Mouse (Mus musculus): Measurements from ENCODE around the gene Tbl3. TPM values are rescaled to one million over a fixed set of nuclear protein-coding genes. Genes with fewer than 3 reads are reported as not detected.
A peak's percentile ranks its signal among the peaks of the same experiment; 100 is the strongest.

The Tbl3 gene
- polyA plus RNA-seq, 1 experiment from 2014 or later: 33.4 TPM

DNA sequence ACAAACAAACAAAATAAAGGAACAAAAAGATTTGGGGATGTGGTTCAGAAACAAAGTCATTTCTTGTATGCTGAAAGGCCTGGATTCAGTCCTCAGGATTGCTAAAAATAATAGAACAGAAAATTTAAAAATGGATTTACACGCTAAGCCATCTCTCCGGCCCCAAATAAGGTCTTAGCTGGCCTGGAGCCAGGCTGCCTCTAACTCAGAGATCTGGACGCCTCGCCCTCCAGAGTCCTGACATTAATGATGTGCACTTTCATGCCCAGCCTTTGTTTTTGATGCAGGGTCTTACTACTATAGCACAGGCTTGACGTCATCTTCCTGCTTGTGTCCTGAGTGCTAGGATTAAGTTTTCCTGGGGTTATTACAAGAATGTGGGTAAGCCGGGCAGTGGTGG, 21.6 kb upstream of the Tbl3 start:
- ATAC-seq: no peak
- TF ChIP-seq EP300 (IDR thresholded peaks at IDR 0.05) (no peak), CTCF (IDR thresholded peaks at IDR 0.05) (no peak)

DNA sequence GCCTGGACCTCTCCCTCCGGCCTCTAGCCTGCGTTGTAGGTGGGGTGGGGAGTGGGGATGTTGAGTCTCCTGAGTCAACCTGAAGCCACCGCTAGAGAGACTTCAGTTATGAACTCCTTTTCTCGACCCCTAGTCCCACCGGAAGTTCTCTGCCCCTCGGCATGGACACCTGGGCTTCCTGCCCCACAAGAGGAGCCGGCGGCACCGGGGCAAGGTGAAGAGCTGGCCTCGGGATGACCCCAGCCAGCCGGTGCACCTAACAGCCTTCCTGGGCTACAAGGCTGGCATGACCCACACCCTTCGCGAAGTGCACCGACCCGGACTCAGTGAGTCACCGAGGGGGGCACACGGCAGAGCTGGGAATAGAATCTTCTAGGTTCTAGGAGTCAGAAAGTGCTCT, 20.7 kb upstream of the Tbl3 start:
- WGBS: 60% methylated on average over 17 of the region's 17 CpGs
- Histone ChIP-seq H3K9me3 (ENCODE audit: low read length) (no peaks in the 10 kb centered on the region), H3K27me3 (replicated peaks; ENCODE audit: insufficient read depth, low read length) (no peaks in the 10 kb centered on the region), H3K4me2 (replicated peaks; ENCODE audit: low read depth, low read length) (no peak overlapping the region), H3K9ac (replicated peaks; ENCODE audit: low read depth) (no peak overlapping the region), H3K36me3 (ENCODE audit: insufficient read depth, low read length) (no peaks in the 10 kb centered on the region), H3K4me1 (ENCODE audit: insufficient read depth, low read depth, low read length) (peaks cover 5% of the 10 kb centered on the region; the same call in 1 of the 2 replicates), H3K4me3 (ENCODE audit: low read depth, low read length) (no peak overlapping the region), H3K27ac (ENCODE audit: low read length) (no peak overlapping the region)
- DNase-seq (ENCODE audit: low spot score) (no peak), ATAC-seq (no peak)
- TF ChIP-seq EP300 (IDR thresholded peaks at IDR 0.05) (no peak), CTCF (IDR thresholded peaks at IDR 0.05) (no peak)

More for the DNA sequence above, 21.6 kb upstream of the Tbl3 start:
- H3K9ac ChIP-seq (replicated peaks; ENCODE audit: low read depth): no peak overlapping the region
- no peak overlapping the region for H3K27ac ChIP-seq (ENCODE audit: low read length)
- no peak overlapping the region for H3K4me2 ChIP-seq (replicated peaks; ENCODE audit: low read depth, low read length)
- H3K4me3 ChIP-seq (ENCODE audit: low read depth, low read length): no peak overlapping the region
- H3K9me3 ChIP-seq (ENCODE audit: low read length): no peaks in the 10 kb centered on the region
- no peak for DNase-seq (ENCODE audit: low spot score)
- H3K36me3 ChIP-seq (ENCODE audit: insufficient read depth, low read length): no peaks in the 10 kb centered on the region
- no peaks in the 10 kb centered on the region for H3K4me1 ChIP-seq (ENCODE audit: insufficient read depth, low read depth, low read length)
- WGBS: 60% methylated on average over 6 of the region's 6 CpGs
- H3K27me3 ChIP-seq (replicated peaks; ENCODE audit: insufficient read depth, low read length): no peaks in the 10 kb centered on the region

DNA sequence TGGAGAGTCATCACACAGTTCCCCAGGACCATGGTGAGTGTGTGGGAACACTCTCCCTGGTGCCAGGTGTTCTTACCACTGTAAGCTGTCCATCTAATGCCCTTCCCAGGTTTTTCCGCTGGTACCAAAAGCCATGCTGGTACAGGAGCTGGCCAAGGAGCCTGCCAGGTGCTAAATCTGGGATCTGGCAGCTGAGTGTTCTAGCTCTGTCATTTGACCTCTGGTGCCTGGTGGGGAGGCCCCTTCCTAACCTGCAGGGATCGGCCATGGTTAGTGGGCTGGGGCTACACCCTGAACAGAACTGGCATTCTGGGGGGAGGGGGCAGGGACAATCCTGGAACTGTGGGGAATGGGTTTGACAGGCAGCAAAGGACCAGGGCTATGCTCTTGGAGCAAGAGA, 20.2 kb upstream of the Tbl3 start, which contains the start of gene Rpl3l:
Gene Rpl3l (plus strand): TSS at position 203 of the 400 bp plus-strand sequence.
- ATAC-seq (no peak), DNase-seq (ENCODE audit: low spot score) (no peak)
- 57% methylated on average over 2 of the region's 2 CpGs for WGBS
- Histone ChIP-seq H3K4me3 (ENCODE audit: low read depth, low read length) (no peak within 1 kb of the TSS), H3K9ac (replicated peaks; ENCODE audit: low read depth) (no peak within 1 kb of the TSS), H3K27ac (ENCODE audit: low read length) (no peak within 1 kb of the TSS), H3K9me3 (ENCODE audit: low read length) (no peaks in the 10 kb centered on the region), H3K27me3 (replicated peaks; ENCODE audit: insufficient read depth, low read length) (no peaks in the 10 kb centered on the region), H3K4me2 (replicated peaks; ENCODE audit: low read depth, low read length) (no peak within 1 kb of the TSS), H3K36me3 (ENCODE audit: insufficient read depth, low read length) (no peaks in the 10 kb centered on the region), H3K4me1 (ENCODE audit: insufficient read depth, low read depth, low read length) (peaks cover 7% of the 10 kb centered on the region; the same call in 1 of the 2 replicates)
- TF ChIP-seq EP300 (IDR thresholded peaks at IDR 0.05) (no peak), CTCF (IDR thresholded peaks at IDR 0.05) (no peak)

DNA sequence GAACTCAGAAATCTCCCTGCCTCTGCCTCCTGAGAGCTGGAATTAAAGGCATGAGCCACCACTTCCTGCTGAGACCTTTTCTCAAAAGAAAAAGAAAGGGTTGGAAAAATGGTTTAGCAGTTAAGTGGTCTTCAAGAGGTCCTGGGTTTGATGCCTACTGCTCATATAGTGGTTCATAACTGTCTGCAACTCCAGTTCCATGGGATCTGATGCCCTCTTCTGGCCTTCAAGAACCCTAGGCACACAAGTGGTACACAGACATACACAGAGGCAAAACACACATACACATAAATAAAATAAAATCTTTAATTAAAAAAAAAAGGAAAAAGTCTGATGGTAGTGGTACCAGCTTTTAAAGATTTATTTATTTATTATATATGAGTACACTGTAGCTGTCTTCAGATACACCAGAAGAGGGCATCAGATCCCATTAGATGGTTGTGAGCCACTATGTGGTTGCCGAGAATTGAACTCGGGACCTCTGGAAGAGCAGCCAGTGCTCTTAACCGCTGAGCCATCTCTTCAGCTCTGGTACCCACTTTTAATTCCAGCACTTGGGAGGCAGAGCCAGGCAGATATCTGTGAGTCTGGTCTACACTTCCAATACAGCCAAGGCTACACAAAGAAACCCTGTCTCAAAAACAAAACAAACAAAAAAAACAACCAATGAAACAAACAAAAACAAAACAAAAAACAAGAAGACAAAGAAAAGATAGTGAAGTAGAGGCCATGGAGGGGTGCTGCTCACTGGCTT, 18.4 kb upstream of the Tbl3 start:
- Histone ChIP-seq H3K4me3 (ENCODE audit: low read depth, low read length) (no peak overlapping the region), H3K27ac (ENCODE audit: low read length) (no peak overlapping the region), H3K9ac (replicated peaks; ENCODE audit: low read depth) (no peak overlapping the region), H3K4me2 (replicated peaks; ENCODE audit: low read depth, low read length) (no peak overlapping the region), H3K4me1 (ENCODE audit: insufficient read depth, low read depth, low read length) (peaks cover 7% of the 10 kb centered on the region; the same call in 1 of the 2 replicates), H3K9me3 (ENCODE audit: low read length) (no peaks in the 10 kb centered on the region), H3K27me3 (replicated peaks; ENCODE audit: insufficient read depth, low read length) (no peaks in the 10 kb centered on the region), H3K36me3 (ENCODE audit: insufficient read depth, low read length) (peaks cover 11% of the 10 kb centered on the region; the same call in 1 of the 2 replicates)
- WGBS: 71% methylated on average over 3 of the region's 3 CpGs
- TF ChIP-seq CTCF (IDR thresholded peaks at IDR 0.05) (no peak), EP300 (IDR thresholded peaks at IDR 0.05) (no peak)
- DNase-seq (ENCODE audit: low spot score) (no peak), ATAC-seq (no peak)

DNA sequence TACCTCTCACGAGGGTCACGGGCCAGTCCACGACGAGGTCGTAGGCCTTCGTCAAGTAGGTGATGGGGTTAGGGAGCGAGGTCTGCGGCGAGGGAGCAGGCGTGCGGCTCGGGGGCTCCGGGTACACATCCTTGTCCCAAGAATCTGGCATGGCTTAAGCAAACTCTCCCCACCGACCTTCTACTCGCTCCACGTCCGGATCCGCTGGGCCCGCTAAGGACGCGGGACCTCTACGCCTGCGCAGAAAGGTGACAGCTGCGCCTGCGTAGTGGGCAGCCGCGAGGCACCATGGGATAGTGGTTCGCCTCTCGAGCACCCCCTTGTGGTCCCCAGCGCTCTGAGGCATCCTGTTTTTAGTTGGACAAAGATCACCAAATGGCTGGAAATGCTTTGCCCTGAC, 16.7 kb upstream of the Tbl3 start, which contains the start of gene Ndufb10:
Gene Ndufb10 (minus strand): TSS at position 295 of the 400 bp plus-strand sequence.
- Histone ChIP-seq H3K9ac (replicated peaks; ENCODE audit: low read depth) (peak within 1 kb of the TSS; percentile 92), H3K36me3 (ENCODE audit: insufficient read depth, low read length) (peaks cover 11% of the 10 kb centered on the region; the same call in 1 of the 2 replicates), H3K4me1 (ENCODE audit: insufficient read depth, low read depth, low read length) (peaks cover 7% of the 10 kb centered on the region; the same call in 1 of the 2 replicates), H3K4me3 (ENCODE audit: low read depth, low read length) (peak within 1 kb of the TSS; percentile 62), H3K9me3 (ENCODE audit: low read length) (no peaks in the 10 kb centered on the region), H3K27ac (ENCODE audit: low read length) (peak within 1 kb of the TSS; percentile 86), H3K4me2 (replicated peaks; ENCODE audit: low read depth, low read length) (peak within 1 kb of the TSS; percentile 91), H3K27me3 (replicated peaks; ENCODE audit: insufficient read depth, low read length) (no peaks in the 10 kb centered on the region)
- under 1% methylated on average over 30 of the region's 30 CpGs for WGBS
- peak; percentile 73 for ATAC-seq
- DNase-seq (ENCODE audit: low spot score): peak; percentile 97
- TF ChIP-seq CTCF (IDR thresholded peaks at IDR 0.05): peak; percentile 99
- no peak for TF ChIP-seq EP300 (IDR thresholded peaks at IDR 0.05)

DNA sequence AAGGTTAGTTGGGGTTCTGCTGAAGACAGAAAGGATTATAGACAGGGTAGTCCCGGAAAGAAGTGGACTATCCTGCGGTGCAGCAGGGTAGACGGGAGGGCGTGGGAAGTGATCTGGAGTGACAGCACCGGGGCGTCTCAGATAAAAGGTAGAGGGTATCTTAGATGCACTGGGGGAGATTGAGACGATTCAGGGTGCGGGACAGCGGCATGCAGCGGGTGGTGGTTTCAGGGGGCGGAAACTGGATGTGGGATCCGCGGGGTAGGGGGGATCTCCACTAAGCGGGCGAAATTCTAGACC, 16.4 kb upstream of the Tbl3 start:
- H3K9ac ChIP-seq (replicated peaks; ENCODE audit: low read depth): peak overlapping the region; percentile 92
- peak overlapping the region; percentile 62 for H3K4me3 ChIP-seq (ENCODE audit: low read depth, low read length)
- DNase-seq (ENCODE audit: low spot score): peak; percentile 25
- H3K36me3 ChIP-seq (ENCODE audit: insufficient read depth, low read length): peaks cover 11% of the 10 kb centered on the region; the same call in 1 of the 2 replicates
- TF ChIP-seq CTCF (IDR thresholded peaks at IDR 0.05): no peak
- no peak for TF ChIP-seq EP300 (IDR thresholded peaks at IDR 0.05)
- WGBS: 0% methylated on average over 15 of the region's 15 CpGs
- peaks cover 9% of the 10 kb centered on the region; the same call in 1 of the 2 replicates for H3K4me1 ChIP-seq (ENCODE audit: insufficient read depth, low read depth, low read length)
- H3K27me3 ChIP-seq (replicated peaks; ENCODE audit: insufficient read depth, low read length): no peaks in the 10 kb centered on the region
- peak overlapping the region; percentile 86 for H3K27ac ChIP-seq (ENCODE audit: low read length)
- ATAC-seq: no peak
- H3K4me2 ChIP-seq (replicated peaks; ENCODE audit: low read depth, low read length): peak overlapping the region; percentile 91
- no peaks in the 10 kb centered on the region for H3K9me3 ChIP-seq (ENCODE audit: low read length)

Data from lung, postnatal 0 days (tissue).